Mouse (Mus musculus) kidney, adult 9 months (tissue): ENCODE results near the gene Nusap1.
"Not testable (repeated sequence)": the region's sequence is repeated elsewhere in the genome, so short reads cannot be mapped to it uniquely, and the experiment has no call there.

Experiments used
- DNase-seq: peaks from one replicate; pipeline ENCODE4 v3.0.0; 2022

Gene Nusap1

DNA sequence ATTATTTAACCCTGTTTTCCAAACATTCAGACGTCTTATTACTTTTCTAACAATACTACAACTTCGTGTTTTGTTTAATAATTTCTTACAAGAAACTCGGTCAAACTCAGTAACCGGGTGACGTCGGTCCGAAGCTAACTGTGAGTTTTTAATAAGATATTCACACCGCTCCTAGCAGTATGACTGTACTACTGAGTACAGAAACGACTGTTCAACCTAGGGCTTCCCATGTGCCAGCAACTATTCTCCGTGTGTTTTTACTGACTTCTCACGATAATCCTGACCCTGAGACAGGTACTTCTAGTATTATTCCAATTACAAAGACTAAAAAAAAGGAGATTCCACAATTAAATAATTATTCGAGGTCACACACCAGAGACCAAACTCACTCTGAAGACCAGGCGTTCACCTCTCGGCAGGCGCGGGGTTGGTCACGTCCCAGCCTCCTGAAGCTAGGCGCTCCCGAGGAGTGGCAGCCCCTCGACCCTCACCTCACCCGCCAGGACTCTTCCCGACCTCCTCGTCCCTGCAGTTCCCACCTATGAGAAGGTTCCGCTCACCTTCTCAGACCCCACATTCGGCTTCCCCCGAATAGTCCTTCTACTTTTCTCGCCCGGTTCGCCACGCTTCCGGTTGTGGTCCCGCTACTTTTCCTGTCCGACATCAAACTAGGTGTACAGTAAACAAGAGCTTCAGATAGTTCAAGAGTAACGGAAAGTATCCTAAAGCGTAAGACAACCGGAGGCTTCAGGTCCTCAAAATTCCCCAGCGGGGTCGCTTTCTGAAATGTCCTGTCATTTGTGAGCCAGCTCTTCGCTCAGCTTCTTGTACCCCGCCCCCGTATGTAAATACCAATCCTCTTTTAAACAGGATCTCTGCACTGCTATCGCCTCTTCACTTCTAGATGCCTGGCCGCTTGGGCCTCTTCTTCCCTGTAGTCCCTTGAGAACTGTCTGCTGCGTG lies 44.4 kb downstream of the Nusap1 start, which contains the start of gene Ndufaf1:
Ndufaf1 (minus strand) TSS at position 608 of the 963 bp plus-strand sequence.
- DNase-seq: peak; percentile 88

GRCm38 (mm10) chr2:119665744-119666143 lies 47.6 kb downstream of the Nusap1 start:
- DNase-seq: not testable (repeated sequence)

- peak; percentile 62 for DNase-seq
These were observed 50.9 kb downstream of the Nusap1 start for GRCm38 (mm10) chr2:119669010-119669409.

DNA sequence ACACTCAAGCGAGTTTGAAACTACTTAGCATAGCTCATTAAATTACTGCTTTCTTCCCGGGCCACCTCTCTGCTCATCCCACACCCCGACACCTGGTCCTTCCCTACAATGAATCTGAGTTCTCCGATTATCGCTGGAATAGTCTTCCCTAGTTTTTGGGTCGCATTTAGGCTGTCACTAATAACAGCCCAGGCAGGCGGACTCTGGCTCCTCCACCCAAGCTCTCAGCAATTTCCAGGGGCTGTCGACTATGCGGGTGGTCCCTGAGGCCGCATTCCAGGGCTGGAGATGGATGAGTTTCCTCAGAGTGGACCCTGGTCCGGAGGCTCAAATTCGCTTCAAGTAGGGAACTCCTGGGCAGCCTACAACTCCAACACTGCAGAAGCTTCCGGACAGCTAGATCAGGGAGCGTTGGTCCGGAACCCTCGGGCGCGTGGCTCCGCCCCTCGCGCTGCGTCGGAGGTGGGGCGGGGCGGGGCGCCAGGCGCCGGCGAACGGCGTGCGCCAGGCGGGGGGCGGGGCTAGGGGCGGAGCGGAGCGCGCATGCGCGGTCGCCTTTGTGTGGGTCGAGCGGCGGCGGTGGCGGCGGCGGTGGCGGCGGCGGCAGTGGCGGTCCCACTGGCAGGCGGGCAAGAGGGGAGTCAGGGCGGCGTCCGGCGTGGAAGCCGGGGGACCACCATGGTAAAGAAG lies 56.6 kb downstream of the Nusap1 start, which contains the start of gene Rtf1:
Rtf1 (plus strand) TSS at position 544 of the 690 bp plus-strand sequence.
- peak; percentile 93 for DNase-seq

DNA sequence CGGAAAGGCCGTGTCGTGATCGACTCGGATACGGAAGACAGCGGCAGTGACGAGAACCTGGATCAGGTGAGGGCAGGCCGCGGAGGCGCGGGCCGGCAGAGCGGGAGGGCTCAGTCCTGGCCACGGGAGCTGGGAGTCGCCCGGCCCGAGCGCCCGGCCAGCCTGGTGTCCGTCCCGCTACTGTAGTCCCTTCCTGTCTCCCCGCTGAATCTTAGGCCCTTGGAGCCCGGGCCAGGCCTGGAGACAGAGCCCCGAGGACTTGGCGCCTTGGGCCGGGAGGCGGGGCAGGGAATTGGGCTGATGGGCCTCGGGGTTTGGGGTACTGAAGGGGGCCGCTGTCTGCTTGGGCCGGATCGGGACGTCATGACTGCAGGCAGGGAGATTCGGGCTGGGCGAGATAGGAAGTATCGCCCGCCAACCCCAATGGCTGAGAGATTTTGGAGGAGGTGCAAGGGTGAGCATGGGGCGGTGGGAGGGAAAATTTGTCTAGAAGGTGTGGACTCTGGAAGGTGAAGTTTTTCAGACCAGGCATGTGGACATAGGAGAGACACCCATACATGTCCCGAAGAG lies 57.2 kb downstream of the Nusap1 start:
- DNase-seq: no peak

GRCm38 (mm10) chr2:119675831-119676230 lies 57.7 kb downstream of the Nusap1 start:
- DNase-seq: no peak

DNA sequence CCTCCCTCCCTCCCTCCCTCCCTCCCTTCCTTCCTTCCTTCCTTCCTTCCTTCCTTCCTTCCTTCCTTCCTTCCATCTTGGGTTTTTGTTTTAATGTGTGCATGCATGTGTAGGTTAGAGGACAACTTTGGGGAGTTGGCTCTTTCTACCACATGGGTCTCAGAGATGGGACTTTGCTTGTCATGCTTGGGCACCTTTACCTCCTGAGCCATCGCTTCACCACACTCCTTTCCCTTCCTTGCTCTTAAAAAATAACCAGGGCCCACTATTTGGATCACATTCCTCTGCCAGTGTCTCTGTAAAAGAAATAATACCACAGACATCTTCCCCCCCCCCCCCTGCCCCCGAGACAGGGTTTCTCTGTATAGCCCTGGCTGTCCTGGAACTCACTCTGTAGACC lies 65.6 kb downstream of the Nusap1 start:
- peak; percentile 71 for DNase-seq

GRCm38 (mm10) chr2:119692003-119692701 lies 74.1 kb downstream of the Nusap1 start:
- DNase-seq: peak; percentile 19

GRCm38 (mm10) chr2:119694826-119695225 lies 76.7 kb downstream of the Nusap1 start:
- no peak for DNase-seq

GRCm38 (mm10) chr2:119696111-119696510 lies 78.0 kb downstream of the Nusap1 start:
- DNase-seq: peak; percentile 45

- DNase-seq: no peak
These were observed 80.4 kb downstream of the Nusap1 start for GRCm38 (mm10) chr2:119698472-119698871.

DNA sequence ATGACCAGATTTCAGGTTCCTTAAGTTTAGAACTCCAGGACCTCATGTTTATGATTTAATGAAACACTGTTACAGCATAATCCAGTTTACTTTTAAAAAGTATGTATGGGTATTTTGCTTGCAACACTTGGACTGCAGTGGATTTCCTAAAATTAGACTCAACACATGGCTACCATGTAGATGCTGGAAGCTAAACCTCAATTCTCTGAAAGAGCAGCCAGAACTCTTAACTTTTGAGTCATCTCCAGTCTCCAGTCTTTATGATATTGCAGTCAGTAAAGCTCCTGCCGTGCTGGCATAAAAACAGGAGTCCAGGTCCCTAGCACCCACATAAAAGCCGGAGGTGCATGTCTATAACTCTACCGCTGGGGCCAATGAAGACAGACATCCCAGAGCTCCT lies 81.9 kb downstream of the Nusap1 start:
- no peak for DNase-seq
